Mouse (Mus musculus): ENCODE results near the gene Epha4.

Epha4 gene

GRCm38 (mm10) chr1:77440512-77440911 lies 74.4 kb downstream of the Epha4 start:
- no peak for DNase-seq

DNA sequence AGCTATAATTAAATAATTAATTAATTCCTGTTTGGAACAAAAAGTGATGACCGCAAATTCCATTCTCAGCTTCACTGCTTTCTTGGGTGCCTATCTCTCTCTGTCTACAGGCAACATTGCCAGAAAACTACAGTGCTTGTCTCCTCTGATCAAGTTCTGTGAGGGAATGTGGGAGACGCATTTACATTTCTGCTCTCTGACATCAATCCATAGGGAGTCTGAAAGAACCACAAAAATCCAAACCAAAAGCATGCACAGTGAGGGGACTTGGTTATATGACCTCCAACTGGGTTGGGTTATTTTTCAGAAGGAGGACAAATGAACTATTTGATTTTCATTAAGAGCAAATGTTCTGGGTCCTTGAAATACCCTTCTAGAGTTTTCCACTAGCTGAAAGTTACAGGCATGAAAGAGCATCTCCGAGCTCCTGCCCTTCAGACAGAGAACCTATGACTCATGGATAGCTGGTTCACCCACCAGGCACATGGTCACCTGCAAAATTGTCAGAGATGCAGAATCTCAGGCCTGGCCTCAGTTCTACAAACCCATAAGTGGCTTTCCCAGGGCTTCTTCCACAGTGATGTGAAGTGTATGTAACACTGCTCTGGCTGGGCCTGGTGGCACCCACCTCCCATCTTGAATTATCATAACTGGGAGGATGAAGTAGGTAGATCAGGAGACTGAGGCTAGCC lies 75.4 kb downstream of the Epha4 start:
- DNase-seq = no peak

DNA sequence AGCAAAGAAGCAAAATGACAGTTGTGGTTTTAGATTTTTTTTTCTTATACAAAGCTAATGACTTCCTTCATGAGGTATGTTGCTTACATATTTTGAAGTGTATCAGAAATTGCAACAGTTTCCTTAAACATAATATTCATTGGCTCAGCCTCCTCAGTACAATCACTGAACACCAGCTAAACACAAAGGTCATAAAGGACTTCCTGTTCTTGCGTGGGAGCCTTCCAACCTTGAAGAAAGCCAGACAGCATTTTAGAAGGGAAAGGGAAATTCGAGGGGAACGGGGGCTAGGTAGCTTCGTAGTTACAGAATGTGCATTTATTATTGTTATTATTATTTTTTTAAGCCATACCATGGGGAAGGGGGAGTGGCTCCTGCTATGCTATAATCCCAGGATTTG lies 76.2 kb downstream of the Epha4 start:
- DNase-seq = no peak

GRCm38 (mm10) chr1:77437881-77438610 lies 76.8 kb downstream of the Epha4 start:
- no peak for DNase-seq

- no peak for DNase-seq
Observed at GRCm38 (mm10) chr1:77435045-77435444, 79.8 kb downstream of the Epha4 start.

- no peak for DNase-seq
Observed at GRCm38 (mm10) chr1:77433148-77433547, 81.7 kb downstream of the Epha4 start.

GRCm38 (mm10) chr1:77432489-77432888 lies 82.4 kb downstream of the Epha4 start:
- no peak for DNase-seq

- DNase-seq = peak; percentile 22
Observed at GRCm38 (mm10) chr1:77429174-77429573, 85.7 kb downstream of the Epha4 start.

GRCm38 (mm10) chr1:77426956-77427355 lies 87.9 kb downstream of the Epha4 start:
- DNase-seq = no peak

- DNase-seq = no peak
Observed at GRCm38 (mm10) chr1:77425171-77425570, 89.7 kb downstream of the Epha4 start.

- DNase-seq = no peak
Observed at GRCm38 (mm10) chr1:77421081-77421480, 93.8 kb downstream of the Epha4 start.

DNA sequence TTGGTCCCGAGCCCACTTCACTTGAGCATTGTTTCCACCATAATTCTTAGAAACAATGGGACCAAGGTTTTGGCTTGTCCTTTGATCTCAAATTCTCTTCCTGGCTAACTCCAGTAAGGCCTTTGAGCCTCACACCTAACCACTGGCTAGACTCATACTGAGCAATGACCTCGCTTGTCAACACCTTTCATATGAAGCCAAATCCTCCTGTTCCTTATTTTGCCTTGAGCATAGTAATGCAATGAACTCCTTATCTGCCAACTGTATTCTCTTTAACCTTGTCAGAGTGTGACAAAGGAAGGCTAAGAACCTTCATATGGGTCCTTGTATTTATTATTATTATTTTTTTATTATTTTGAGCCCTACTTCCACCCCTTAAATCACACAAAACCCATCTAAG lies 94.5 kb downstream of the Epha4 start:
- no peak for DNase-seq

DNA sequence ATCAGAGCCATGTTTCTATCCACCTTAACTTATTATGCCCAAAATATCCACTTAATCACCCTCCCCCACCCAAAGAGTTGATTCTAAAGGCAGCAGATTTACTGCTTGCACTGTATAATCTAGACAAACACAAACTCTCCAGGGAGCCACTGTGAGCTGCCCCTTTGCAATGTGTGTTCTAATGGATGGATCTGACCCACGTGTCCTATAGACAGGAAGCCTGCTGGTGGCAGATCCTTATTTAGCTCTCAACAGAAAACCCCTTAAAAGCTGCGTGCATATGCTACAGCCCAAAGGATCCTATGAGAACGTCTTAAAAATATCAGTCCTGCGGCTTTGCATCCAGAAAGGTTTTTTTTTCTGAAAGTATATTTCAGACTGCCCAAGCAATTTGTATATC lies 98.0 kb downstream of the Epha4 start:
- no peak for DNase-seq

DNA sequence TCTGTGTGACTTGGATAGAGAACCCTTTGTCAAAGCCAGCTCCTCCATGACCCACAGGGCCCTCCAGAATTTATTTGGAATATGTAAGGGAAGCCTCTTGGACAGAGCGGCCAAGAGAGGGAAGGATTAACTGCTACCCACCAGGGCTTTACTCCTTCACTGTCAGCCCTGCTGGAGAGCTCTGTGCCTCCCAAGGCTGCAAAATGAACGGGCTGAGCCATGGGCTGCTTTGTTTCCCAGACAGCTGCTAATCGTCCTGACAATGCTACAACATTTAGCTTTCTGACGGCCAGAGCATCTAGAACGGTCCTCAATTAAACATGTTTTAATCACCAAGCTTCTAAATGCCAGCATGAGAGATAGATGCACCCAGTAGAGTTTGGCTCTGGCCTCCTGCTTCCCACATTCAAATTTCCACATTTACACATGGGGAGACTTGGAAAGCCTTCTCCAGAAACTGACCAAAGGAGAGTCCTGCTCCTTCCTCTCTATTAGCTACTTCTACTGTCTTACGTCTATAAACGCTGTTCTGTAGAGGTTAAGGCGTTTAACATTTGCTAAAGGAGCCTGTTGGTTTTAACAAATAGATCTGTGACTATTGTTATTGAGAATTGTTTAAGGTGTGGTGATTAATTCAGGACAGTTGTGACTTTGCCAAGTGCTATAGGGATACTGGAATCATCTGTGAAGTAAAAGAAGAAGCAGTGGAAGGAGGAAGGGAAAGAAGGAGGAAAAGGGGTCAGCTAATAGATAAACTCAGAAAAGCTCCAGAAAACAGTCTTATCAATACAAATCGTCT lies 101.8 kb downstream of the Epha4 start:
- DNase-seq = no peak

DNA sequence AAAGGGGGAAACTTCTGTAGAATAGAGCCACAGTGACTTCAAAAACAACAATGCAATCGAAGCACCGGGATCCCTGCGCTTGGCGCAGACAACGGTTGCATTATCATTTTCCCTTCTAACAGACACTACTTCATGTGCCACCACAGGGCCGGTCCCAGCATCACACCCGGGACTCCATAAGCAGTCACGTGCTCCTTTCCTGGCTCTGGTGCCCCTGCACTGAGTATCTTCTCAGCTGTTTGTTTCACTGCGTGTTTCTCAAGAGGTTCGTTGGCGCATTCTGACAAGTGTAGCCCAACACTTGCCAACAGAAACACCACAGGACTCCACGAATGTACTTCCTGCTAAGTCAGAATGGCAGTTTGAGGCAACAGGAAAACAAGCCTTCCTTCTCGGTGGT lies 102.6 kb downstream of the Epha4 start:
- DNase-seq = no peak

GRCm38 (mm10) chr1:77411222-77411621 lies 103.7 kb downstream of the Epha4 start:
- DNase-seq = no peak

GRCm38 (mm10) chr1:77410716-77411115 lies 104.2 kb downstream of the Epha4 start:
- no peak for DNase-seq

DNA sequence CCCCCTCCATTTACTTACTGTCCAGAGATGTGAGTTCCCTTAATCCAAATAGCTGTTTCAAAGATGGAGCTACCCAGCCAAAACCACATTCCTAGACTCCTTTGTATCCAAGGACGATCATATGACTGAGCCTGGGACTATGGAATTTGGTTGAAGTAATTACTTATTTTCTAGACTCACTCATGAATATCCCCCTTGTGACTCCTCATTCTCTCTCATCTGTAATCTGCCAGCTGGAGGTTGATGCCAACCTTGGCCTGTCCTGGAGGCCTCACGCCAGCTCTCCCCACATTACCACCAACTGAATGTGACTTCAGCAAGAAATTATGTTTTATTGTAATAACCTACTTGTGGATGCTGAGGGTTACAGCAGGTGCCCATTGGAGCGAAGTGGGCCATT lies 104.7 kb downstream of the Epha4 start:
- peak; percentile 8 for DNase-seq

DNA sequence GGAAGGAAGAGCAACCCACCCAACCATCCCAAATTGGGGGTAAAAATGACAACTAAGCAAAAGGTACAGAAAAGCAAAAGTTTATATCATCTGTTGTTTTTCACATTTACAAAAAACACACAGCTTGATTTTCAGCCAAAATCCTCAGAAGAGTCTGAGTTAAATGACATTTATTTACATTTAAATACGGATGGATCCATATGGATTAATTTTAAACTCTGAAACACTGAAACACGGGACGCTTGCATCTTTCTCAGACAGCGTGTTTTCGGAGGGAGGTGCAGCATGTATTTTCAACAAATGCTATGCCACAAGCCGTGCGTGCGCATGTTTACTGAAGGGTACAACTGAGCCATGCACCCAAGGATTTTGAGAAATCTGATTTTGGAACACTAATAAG lies 105.4 kb downstream of the Epha4 start:
- DNase-seq = no peak

DNA sequence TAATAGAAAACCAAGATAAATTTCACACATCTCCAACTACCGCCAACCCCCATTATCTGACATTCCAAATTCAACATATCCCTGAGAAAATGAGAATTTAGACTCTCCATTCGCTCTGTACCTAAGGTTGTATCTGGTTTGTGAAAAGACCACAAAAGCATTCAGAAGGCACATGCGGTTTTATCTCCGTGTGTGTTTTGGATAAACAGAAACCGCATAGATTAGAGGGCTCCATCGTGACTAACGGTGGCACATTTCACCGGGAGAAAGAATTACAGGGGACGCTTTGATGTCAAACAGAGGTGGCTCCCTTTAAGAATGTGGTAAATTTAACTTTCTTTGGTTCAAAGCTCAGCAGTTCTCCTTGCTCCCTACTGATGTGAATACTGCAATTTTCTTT lies 107.5 kb downstream of the Epha4 start:
- DNase-seq = no peak

- no peak for DNase-seq
Observed at GRCm38 (mm10) chr1:77406631-77407030, 108.3 kb downstream of the Epha4 start.

GRCm38 (mm10) chr1:77404537-77404936 lies 110.4 kb downstream of the Epha4 start:
- no peak for DNase-seq

GRCm38 (mm10) chr1:77402942-77403341 lies 111.9 kb downstream of the Epha4 start:
- DNase-seq = no peak

DNA sequence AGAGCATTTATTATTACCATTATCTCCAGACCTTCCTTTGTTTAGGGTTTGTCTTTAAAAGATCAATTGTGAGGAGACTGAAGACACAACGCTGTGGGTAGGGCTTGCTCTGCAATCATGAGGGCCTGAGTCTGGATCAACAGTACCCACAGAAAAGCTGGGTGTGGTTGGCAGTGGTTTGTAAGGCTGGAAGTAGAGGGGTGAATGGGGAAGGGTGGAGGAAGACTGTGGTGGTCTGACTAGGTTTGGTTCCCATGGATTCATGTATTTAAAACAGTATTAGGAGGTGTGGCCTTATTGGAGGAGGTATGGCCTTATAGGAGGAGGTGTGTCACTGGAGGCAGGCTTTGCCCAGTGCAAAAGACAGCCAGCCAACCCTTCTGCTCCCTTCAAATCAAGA lies 113.4 kb downstream of the Epha4 start:
- no peak for DNase-seq

All from cerebellum, adult 11-12 months (tissue).